Mouse (Mus musculus) bone marrow, adult 2 months (tissue): ENCODE measurements around the gene Pdcd4.

Experiments used
- CTCF ChIP-seq: fragments of 200-500 bp; IDR thresholded peaks from 2 replicates; pipeline ENCODE4 v1.5.1; 2011; ENCODE audit warnings: low read length, control low read depth; ENCODE audit not compliant: control insufficient read depth, insufficient read depth
- POLR2A ChIP-seq: fragments of 200-500 bp; IDR thresholded peaks from 2 replicates; pipeline ENCODE4 v1.6.1; 2011; ENCODE audit warnings: low read depth, mild to moderate bottlenecking, control low read depth, low read length, borderline replicate concordance; ENCODE audit not compliant: control insufficient read depth

GRCm38 (mm10) chr19:53886576-53887370 lies 5.3 kb upstream of the Pdcd4 start:
- TF ChIP-seq CTCF (no peak), POLR2A (no peak)
